Comparison of ENCODE assay signal across 22 mouse cellular contexts in the genomic region with DNA sequence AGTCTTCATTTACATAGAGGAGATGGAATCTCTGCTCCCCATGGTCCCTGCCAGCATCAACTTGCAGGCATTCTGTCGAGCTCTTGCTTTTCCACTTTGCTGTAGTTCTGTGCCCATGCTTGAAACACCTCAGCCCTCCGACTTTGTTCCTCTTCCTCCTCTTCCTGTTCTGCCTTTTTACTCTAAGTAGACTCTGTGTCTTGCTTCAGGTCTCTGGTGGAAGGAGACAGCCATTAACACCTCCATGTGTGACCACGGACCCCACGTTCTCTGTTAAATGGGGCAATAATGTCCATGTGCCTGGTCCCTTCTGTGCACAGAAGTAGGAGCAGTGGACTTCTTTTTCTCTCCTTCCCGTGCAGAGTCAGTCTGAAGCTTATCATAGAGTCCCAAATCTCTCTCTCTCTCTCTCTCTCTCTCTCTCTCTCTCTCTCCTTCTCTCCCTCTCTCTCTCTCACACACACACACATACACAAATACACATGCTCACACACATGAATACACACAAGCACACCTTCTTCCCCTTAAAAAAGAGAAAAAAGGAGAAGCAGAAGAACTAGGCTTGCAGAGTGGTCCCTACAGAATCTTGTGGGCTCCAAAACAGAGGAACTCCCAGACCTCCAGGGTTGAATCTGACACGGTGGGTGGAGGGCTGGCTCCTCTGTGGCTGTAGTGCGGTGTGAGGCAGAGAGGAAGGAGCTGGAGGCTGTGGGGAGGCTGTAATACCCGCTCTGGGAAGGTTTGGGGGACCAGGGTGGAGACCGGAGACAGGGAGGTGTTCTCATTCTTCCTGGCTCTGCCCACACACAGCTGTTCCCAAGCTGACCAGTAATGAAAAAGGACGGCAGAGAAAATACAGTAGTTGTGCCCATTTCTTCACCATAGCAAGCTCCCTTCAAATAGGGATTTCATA. TPM values are rescaled to one million over a fixed set of nuclear protein-coding genes. Genes with fewer than 3 reads are reported as not detected.
DNase-seq lines count a peak whose midpoint lies in the region; ATAC-seq and TF ChIP-seq lines count a peak whose summit lies in the region.
"Had no signal": no experiment of that assay in that cellular context is flagged by ENCODE, and none has a peak within 500 bp of the region (broad histone marks: within the 10 kb centered on the region; RNA-seq: fewer than 3 reads in every experiment).

No protein-coding gene starts in this region.

- H3K27me3 ChIP-seq in embryonic facial prominence, embryonic 15.5 days, result no peaks in the 10 kb centered on the region
- no peaks in the 10 kb centered on the region for H3K27me3 ChIP-seq in embryonic facial prominence, embryonic 10.5 days (replicated peaks; ENCODE audit: low read depth, poor library complexity, severe bottlenecking)
- no peaks in the 10 kb centered on the region for H3K27me3 ChIP-seq in MEL (ENCODE audit: control insufficient read depth in 1 of 2, insufficient read depth in 2 of 2, low read length in 2 of 2)
- H3K27me3 ChIP-seq in megakaryocyte, embryonic 14.5 days (replicated peaks), result peaks cover 24% of the 10 kb centered on the region
- H3K27me3 ChIP-seq: heart, embryonic 15.5 days; limb, embryonic 15.5 days had no signal

- intact Hi-C loops in gastrocnemius, postnatal 36 days (cut with DNase I), result no loop called here

- no peak overlapping the region for H3K4me3 ChIP-seq in embryonic facial prominence, embryonic 15.5 days (replicated peaks)
- H3K4me3 ChIP-seq in embryonic facial prominence, embryonic 10.5 days, result no peak overlapping the region
- H3K4me3 ChIP-seq in MEL (ENCODE audit: control insufficient read depth in 1 of 2, insufficient read depth in 1 of 2, low read depth in 2 of 2, low read length in 2 of 2), result peak overlapping the region; percentile 39 to 57
- peak overlapping the region; percentile 76 for H3K4me3 ChIP-seq in megakaryocyte, embryonic 14.5 days (replicated peaks)
- H3K4me3 ChIP-seq: heart, embryonic 15.5 days; limb, embryonic 15.5 days had no signal

- H3K4me2 ChIP-seq in embryonic facial prominence, embryonic 15.5 days (replicated peaks), result no peak overlapping the region
- H3K4me2 ChIP-seq: heart, embryonic 15.5 days; limb, embryonic 15.5 days had no signal

- H3K79me2 ChIP-seq in MEL (ENCODE audit: control insufficient read depth, insufficient read depth, low read length, poor library complexity), result no peaks in the 10 kb centered on the region; the same call in 1 of the 2 replicates

- no peak for TF ChIP-seq RAD21 in MEL (IDR thresholded peaks at IDR 0.05; ENCODE audit: low read depth, low read length)

- no peak for TF ChIP-seq CTCF in MEL (IDR thresholded peaks at IDR 0.05 in 2 of 3, conservative IDR thresholded peaks at IDR 0.05 in 1 of 3; ENCODE audit: control insufficient read depth in 1 of 3, insufficient read depth in 1 of 3, low read depth in 2 of 3, low read length in 3 of 3, poor library complexity in 1 of 3, severe bottlenecking in 1 of 3)

- H3K27ac ChIP-seq in embryonic facial prominence, embryonic 15.5 days (replicated peaks), result no peak overlapping the region
- no peak overlapping the region for H3K27ac ChIP-seq in embryonic facial prominence, embryonic 10.5 days (replicated peaks)
- peak overlapping the region; percentile 36 for H3K27ac ChIP-seq in MEL (ENCODE audit: control insufficient read depth, low read depth, low read length)
- H3K27ac ChIP-seq: heart, embryonic 15.5 days; hindbrain, postnatal 0 days; limb, embryonic 15.5 days had no signal

- TF ChIP-seq POLR2A in MEL (IDR thresholded peaks at IDR 0.05; ENCODE audit: control insufficient read depth in 1 of 2, insufficient read depth in 1 of 2, low read depth in 1 of 2, low read length in 2 of 2, poor library complexity in 1 of 2), result no peak

- no peaks in the 10 kb centered on the region for H3K4me1 ChIP-seq in embryonic facial prominence, embryonic 15.5 days
- 0 out of 2 replicates have a peak, but pooled peaks cover 5% of the 10 kb centered on the region for H3K4me1 ChIP-seq in embryonic facial prominence, embryonic 10.5 days
- H3K4me1 ChIP-seq in MEL (ENCODE audit: control insufficient read depth in 1 of 2, insufficient read depth in 2 of 2, low read length in 2 of 2), result peaks cover 2 to 9% of the 10 kb centered on the region in 2 experiments; a peak in 3 of 4 replicates
- H3K4me1 ChIP-seq in megakaryocyte, embryonic 14.5 days, result peaks cover 28% of the 10 kb centered on the region
- H3K4me1 ChIP-seq: limb, embryonic 15.5 days had no signal

- peak; percentile 19; the same call in 1 of the 2 replicates for ATAC-seq in embryonic facial prominence, embryonic 15.5 days (ENCODE audit: insufficient number of reproducible peaks, low FRiP score, low TSS enrichment, low read depth)
- ATAC-seq in hematopoietic stem cell, adult 5-6 weeks (replicated peaks in 1 of 2; ENCODE audit: insufficient read depth in 1 of 2, low FRiP score in 2 of 2, low TSS enrichment in 1 of 2, low read depth in 1 of 2, poor library complexity in 2 of 2, severe bottlenecking in 2 of 2), result peak; percentile 87 to 91
- ATAC-seq: hindbrain, postnatal 0 days had no signal

- no peak for DNase-seq in embryonic facial prominence, embryonic 10.5 days (ENCODE audit: low spot score)
- peak; percentile 75 for DNase-seq in MEL (ENCODE audit: low read depth, low spot score)
- DNase-seq in gastrocnemius, postnatal 36 days, result no peak
- no peak for DNase-seq in urinary bladder, adult 18-20 months (ENCODE audit: low spot score in 2 of 2)
- no peak for DNase-seq in heart, adult 9 months (ENCODE audit: low spot score in 2 of 2)
- DNase-seq: adrenal gland, postnatal 25 days; cerebellum, adult 11 months; gastrocnemius, postnatal 14 days; kidney, adult 8-10 months; thymus, postnatal 14 days had no signal

- 58% methylated on average over 10 of the region's 10 CpGs for WGBS in embryonic facial prominence, embryonic 15.5 days
- WGBS in embryonic facial prominence, embryonic 10.5 days, result 74% methylated on average over 10 of the region's 10 CpGs

- TF ChIP-seq EP300 in MEL (IDR thresholded peaks at IDR 0.05; ENCODE audit: low read depth in 1 of 2, low read length in 2 of 2), result no peak

- H3K36me3 ChIP-seq in embryonic facial prominence, embryonic 15.5 days, result no peaks in the 10 kb centered on the region
- H3K36me3 ChIP-seq in embryonic facial prominence, embryonic 10.5 days (replicated peaks), result no peaks in the 10 kb centered on the region
- H3K36me3 ChIP-seq in MEL (ENCODE audit: control insufficient read depth in 1 of 2, insufficient read depth in 2 of 2, low read length in 2 of 2), result peaks cover 0 to 10% of the 10 kb centered on the region in 2 experiments; a peak in 2 of 4 replicates
- H3K36me3 ChIP-seq in megakaryocyte, embryonic 14.5 days (replicated peaks; ENCODE audit: low read length), result peaks cover 4% of the 10 kb centered on the region
- H3K36me3 ChIP-seq: G1E; heart, embryonic 15.5 days; limb, embryonic 15.5 days had no signal

- no peaks in the 10 kb centered on the region for H3K9me3 ChIP-seq in embryonic facial prominence, embryonic 15.5 days (replicated peaks)
- H3K9me3 ChIP-seq in embryonic facial prominence, embryonic 10.5 days, result no peaks in the 10 kb centered on the region
- H3K9me3 ChIP-seq in MEL (replicated peaks; ENCODE audit: insufficient read depth, low read length), result no peaks in the 10 kb centered on the region
- peaks cover 30% of the 10 kb centered on the region for H3K9me3 ChIP-seq in megakaryocyte, embryonic 14.5 days
- H3K9me3 ChIP-seq: heart, embryonic 15.5 days; limb, embryonic 15.5 days had no signal

- no peak overlapping the region for H3K9ac ChIP-seq in embryonic facial prominence, embryonic 15.5 days
- peak overlapping the region; percentile 63 for H3K9ac ChIP-seq in MEL (ENCODE audit: control insufficient read depth, low read depth, low read length, poor library complexity, severe bottlenecking)
- H3K9ac ChIP-seq: heart, embryonic 15.5 days; limb, embryonic 15.5 days had no signal

TF ChIP-seq in MEL, 35 proteins besides CTCF, POLR2A, EP300 and RAD21 (continues in another document):
- no peak for TF ChIP-seq GABPA (IDR thresholded peaks at IDR 0.05; ENCODE audit: low read depth, low read length)
- TF ChIP-seq MAZ (IDR thresholded peaks at IDR 0.05; ENCODE audit: low read depth, low read length), result 0 out of 2 replicates have a peak, but pooled peaks have one; percentile 30
- TF ChIP-seq TCF12 (IDR thresholded peaks at IDR 0.05; ENCODE audit: low read depth, low read length), result 0 out of 2 replicates have a peak, but pooled peaks have one; percentile 16
- no peak for TF ChIP-seq NRF1 (IDR thresholded peaks at IDR 0.05; ENCODE audit: insufficient read depth, low read depth, low read length, poor library complexity, severe bottlenecking)
- TF ChIP-seq RCOR1 (IDR thresholded peaks at IDR 0.05; ENCODE audit: low read depth, low read length), result peak; percentile 18; the same call in 1 of the 2 replicates
- 0 out of 2 replicates have a peak, but pooled peaks have one; percentile 40 for TF ChIP-seq MYC (IDR thresholded peaks at IDR 0.05; ENCODE audit: low read depth, low read length)
- TF ChIP-seq CHD1 (IDR thresholded peaks at IDR 0.05; ENCODE audit: low read depth, low read length), result no peak
- TF ChIP-seq JUND (IDR thresholded peaks at IDR 0.05; ENCODE audit: low read depth, low read length), result peak; percentile 97
- TF ChIP-seq POLR2AphosphoS2 (IDR thresholded peaks at IDR 0.05; ENCODE audit: low read length), result no peak
- no peak for TF ChIP-seq NELFE (IDR thresholded peaks at IDR 0.05; ENCODE audit: low read depth, low read length)

RNA-seq across cellular contexts. Expression of gene Zdhhc19, which starts 51.3 kb away (rescaled TPM):
- polyA plus RNA-seq in embryonic facial prominence, embryonic 15.5 days (2015; fragmentation: Nextera tagmentation; extraction: Ambion mirVana), result not detected in 2 replicates
- polyA plus RNA-seq in embryonic facial prominence, embryonic 10.5 days (2016; fragmentation: Nextera tagmentation; extraction: Ambion mirVana), result not detected in 2 replicates
- 0.58 TPM in 1 of 2 replicates, not detected in the other for total RNA-seq in MEL (2012; rRNA removed)
- polyA plus RNA-seq in MEL (2012; ENCODE audit: insufficient read depth in 1 of 2, insufficient read length in 2 of 2, low read depth in 1 of 2, low replicate concordance in 2 of 2, missing spikeins in 1 of 2), result 1 to 10 TPM in 1 of 2 experiments, not detected in 1; 1.4 TPM
- not detected in 2 replicates for total RNA-seq in hematopoietic stem cell, adult 5-6 weeks (2017)
- 0.20 TPM in 1 of 2 replicates, not detected in the other for polyA plus RNA-seq in megakaryocyte, embryonic 14.5 days (2012; ENCODE audit: insufficient read depth, low replicate concordance)
- not detected for total RNA-seq in gastrocnemius, postnatal 36 days (2021)
- total RNA-seq: adrenal gland, postnatal 25 days; G1E; gastrocnemius, postnatal 14 days; hindbrain, postnatal 0 days; left cerebral cortex, adult 18-20 months; midbrain, postnatal 0 days had no signal
- polyA plus RNA-seq: cortical plate, adult 2 months; G1E; heart, embryonic 15.5 days; limb, embryonic 15.5 days; neural tube, embryonic 14.5 days; stomach, embryonic 14.5 days had no signal

RNA-seq across cellular contexts. Expression of gene Slc51a, which starts 59.7 kb away (rescaled TPM):
- polyA plus RNA-seq in embryonic facial prominence, embryonic 15.5 days (2015; fragmentation: Nextera tagmentation; extraction: Ambion mirVana), result 0.16 TPM in 1 of 2 replicates, not detected in the other
- polyA plus RNA-seq in embryonic facial prominence, embryonic 10.5 days (2016; fragmentation: Nextera tagmentation; extraction: Ambion mirVana), result 0.24 and 0.39 TPM in 2 replicates
- 3.3 and 4.6 TPM in 2 replicates for total RNA-seq in MEL (2012; rRNA removed)
- polyA plus RNA-seq in MEL (2012; ENCODE audit: insufficient read depth in 1 of 2, insufficient read length in 2 of 2, low read depth in 1 of 2, low replicate concordance in 2 of 2, missing spikeins in 1 of 2), result 10 to 100 TPM in 1 of 2 experiments, not detected in 1; 14.5 TPM
- total RNA-seq in hematopoietic stem cell, adult 5-6 weeks (2017), result 0.25 TPM in 1 of 2 replicates, not detected in the other
- not detected in 2 replicates for polyA plus RNA-seq in megakaryocyte, embryonic 14.5 days (2012; ENCODE audit: insufficient read depth, low replicate concordance)
- not detected for total RNA-seq in gastrocnemius, postnatal 36 days (2021)
- total RNA-seq: adrenal gland, postnatal 25 days; gastrocnemius, postnatal 14 days; hindbrain, postnatal 0 days; left cerebral cortex, adult 18-20 months; midbrain, postnatal 0 days had no signal
- polyA plus RNA-seq: G1E; hindbrain, postnatal 0 days had no signal

Comparison
In these comparisons a context has a peak if more than half of its experiments do, and no peak if none do; other contexts are left out.
1. H3K4me3 ChIP-seq: peak in MEL (2 of 2) and megakaryocyte, embryonic 14.5 days (single experiment); none in embryonic facial prominence, embryonic 15.5 days (single experiment) and embryonic facial prominence, embryonic 10.5 days (single experiment).